Mouse (Mus musculus) ES-E14 (cell line): ENCODE results near the gene Slc25a20.

Experiments used
- HCFC1 ChIP-seq: IDR thresholded peaks from 2 replicates; pipeline ENCODE4 v1.6.1; 2012; ENCODE audit warnings: low read length, inconsistent platforms, borderline replicate concordance; ENCODE audit not compliant: insufficient read depth
- MAFK ChIP-seq: IDR thresholded peaks from 2 replicates; pipeline ENCODE4 v1.6.1; 2014; ENCODE audit warnings: mild to moderate bottlenecking, low read depth, low read length, inconsistent platforms; ENCODE audit not compliant: insufficient read depth
- ZC3H11A ChIP-seq: IDR thresholded peaks from 2 replicates; pipeline ENCODE4 v1.6.1; 2012; ENCODE audit warnings: low read depth, mild to moderate bottlenecking, inconsistent platforms, low read length, borderline replicate concordance
- ZNF384 ChIP-seq: IDR thresholded peaks from 2 replicates; pipeline ENCODE4 v1.6.1; 2012; ENCODE audit warnings: low read depth, low read length, inconsistent platforms

DNA sequence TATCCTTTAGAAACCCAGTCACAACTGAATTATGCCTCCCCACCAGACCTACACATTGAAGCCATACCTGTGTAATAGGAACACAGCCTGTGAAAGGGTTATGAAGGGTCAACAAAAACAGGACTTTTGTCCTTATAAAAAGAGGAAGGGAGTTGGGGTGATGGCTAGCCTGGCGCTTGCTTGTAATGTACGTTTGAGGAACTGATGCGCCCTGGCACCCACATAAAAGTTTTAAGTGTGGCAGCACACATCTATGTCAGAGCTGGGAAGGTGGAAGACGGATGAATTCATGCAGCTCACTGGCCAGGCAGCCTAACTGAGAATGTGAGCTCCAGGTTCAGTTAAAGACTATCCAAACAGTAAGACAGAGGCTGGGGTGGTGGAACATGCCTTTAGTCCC, 54.3 kb downstream of the Slc25a20 start:
- TF ChIP-seq ZNF384, result no peak
- TF ChIP-seq MAFK, result no peak
- no peak for TF ChIP-seq HCFC1
- no peak for TF ChIP-seq ZC3H11A
